Mouse (Mus musculus): ENCODE measurements around the gene Herpud2.

DNA sequence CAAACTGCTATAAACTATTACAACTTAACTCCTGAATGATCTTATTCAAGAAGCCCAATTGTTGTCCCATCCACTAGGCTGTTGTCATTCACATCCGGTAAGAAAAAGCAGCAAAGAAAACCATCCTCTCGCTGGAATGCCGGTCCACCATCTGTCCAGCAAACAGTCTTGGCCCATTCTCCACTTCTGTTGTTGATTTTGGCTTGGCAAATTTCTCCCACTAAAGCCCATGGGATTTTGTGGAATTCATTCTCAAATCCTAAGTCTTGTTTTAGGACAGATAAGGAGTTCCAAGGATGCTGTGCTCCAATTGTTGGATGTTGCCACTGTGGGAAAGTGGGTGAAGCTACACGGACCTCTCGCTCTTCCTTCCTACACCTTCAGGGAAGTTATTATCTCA is 25.6 kb upstream of the Herpud2 start:
- TF ChIP-seq CTCF (IDR thresholded peaks at IDR 0.05; ENCODE audit: control insufficient read depth, insufficient read depth, insufficient replicate concordance, low read depth, low read length) (no peak), POLR2A (IDR thresholded peaks at IDR 0.05; ENCODE audit: control insufficient read depth, low read depth, low read length) (no peak)
